Mouse (Mus musculus) brain, embryonic 14.5 days (tissue): ENCODE results near the gene Lmod3.

Experiments used
- CTCF ChIP-seq: fragments of 200-500 bp; IDR thresholded peaks from 2 replicates; pipeline ENCODE4 v1.5.1; 2012; ENCODE audit warnings: inconsistent platforms, mild to moderate bottlenecking, moderate library complexity, borderline replicate concordance; ENCODE audit not compliant: insufficient read depth, insufficient read length; ENCODE audit errors: extremely low read depth
- POLR2A ChIP-seq: fragments of 200-500 bp; IDR thresholded peaks from 2 replicates; pipeline ENCODE4 v1.6.1; 2012; ENCODE audit warnings: mild to moderate bottlenecking, inconsistent platforms, borderline replicate concordance; ENCODE audit not compliant: poor library complexity, insufficient read depth, insufficient read length, severe bottlenecking; ENCODE audit errors: extremely low read depth

GRCm38 (mm10) chr6:97207085-97207484 is 45.5 kb downstream of the Lmod3 start:
- TF ChIP-seq CTCF (no peak), POLR2A (no peak)
